In the genomic region with DNA sequence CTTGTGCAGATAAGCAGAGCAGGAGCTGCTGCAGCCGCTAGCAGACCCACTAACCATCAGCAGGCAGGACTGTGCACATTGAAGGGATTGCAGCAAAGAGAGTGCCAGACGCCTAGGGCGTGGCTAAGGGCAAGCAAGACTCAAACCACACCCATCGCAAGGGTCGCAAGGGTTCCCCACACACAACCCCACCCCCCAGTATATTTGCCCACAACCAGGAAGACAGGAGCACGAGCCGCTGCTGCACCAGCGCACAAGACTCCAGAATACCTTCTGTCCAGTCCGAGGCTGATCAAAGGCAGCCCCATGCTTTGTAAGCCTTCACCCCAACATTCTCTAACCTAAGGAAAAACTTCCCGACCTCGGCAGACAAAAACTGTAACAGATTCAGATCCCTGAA, we compare ENCODE assay signal across 9 mouse cellular contexts. TPM values are rescaled to one million over a fixed set of nuclear protein-coding genes. Genes with fewer than 3 reads are reported as not detected.
A peak's percentile ranks its signal among the peaks of the same experiment; 100 is the strongest.
DNase-seq lines count a peak whose midpoint lies in the region; ATAC-seq and TF ChIP-seq lines count a peak whose summit lies in the region.
"Had no signal": no experiment of that assay in that cellular context is flagged by ENCODE, and none has a peak within 500 bp of the region (broad histone marks: within the 10 kb centered on the region; RNA-seq: fewer than 3 reads in every experiment).

No protein-coding gene starts in this region.

- H3K4me1 ChIP-seq in heart, embryonic 12.5 days (replicated peaks), result peaks cover 14% of the 10 kb centered on the region
- peaks cover 9% of the 10 kb centered on the region for H3K4me1 ChIP-seq in bone marrow macrophage, adult 2 months (ENCODE audit: control insufficient read depth, insufficient read depth, low read length)
- no peaks in the 10 kb centered on the region for H3K4me1 ChIP-seq in forebrain, postnatal 0 days (ENCODE audit: insufficient read depth)

- peak overlapping the region; percentile 63 for H3K4me3 ChIP-seq in heart, embryonic 12.5 days
- 0 out of 2 replicates have a peak overlapping the region, but pooled peaks have one; percentile 24 for H3K4me3 ChIP-seq in bone marrow macrophage, adult 2 months (ENCODE audit: insufficient read depth, low read length)
- H3K4me3 ChIP-seq in forebrain, postnatal 0 days (ENCODE audit: low read depth, low read length), result peak overlapping the region; percentile 78

- no peak overlapping the region for H3K9ac ChIP-seq in heart, embryonic 12.5 days
- H3K9ac ChIP-seq in forebrain, postnatal 0 days, result no peak overlapping the region

- WGBS in heart, embryonic 12.5 days, result 4% methylated on average over 11 of the region's 11 CpGs
- WGBS in forebrain, postnatal 0 days, result 2% methylated on average over 11 of the region's 11 CpGs

- no peaks in the 10 kb centered on the region for H3K36me3 ChIP-seq in heart, embryonic 12.5 days
- no peaks in the 10 kb centered on the region for H3K36me3 ChIP-seq in forebrain, postnatal 0 days (ENCODE audit: insufficient read depth)

- no peaks in the 10 kb centered on the region for H3K9me3 ChIP-seq in heart, embryonic 12.5 days (replicated peaks)
- no peaks in the 10 kb centered on the region for H3K9me3 ChIP-seq in forebrain, postnatal 0 days (ENCODE audit: low read length)

- TF ChIP-seq POLR2A in bone marrow macrophage, adult 2 months (IDR thresholded peaks at IDR 0.05; ENCODE audit: borderline replicate concordance, low read depth, low read length), result no peak

- no peak for DNase-seq in heart, adult 18-20 months
- no peak for DNase-seq in forebrain, postnatal 0 days
- peak; percentile 43 for DNase-seq in mesoderm, embryonic 11.5 days (ENCODE audit: low read depth, low spot score)
- no peak for DNase-seq in gastrocnemius, adult 18-20 months (ENCODE audit: low spot score)
- no peak for DNase-seq in left cerebral cortex, adult 9 months (ENCODE audit: low spot score in 2 of 2)
- DNase-seq in spleen, adult 18-20 months, result no peak

- no peak for ATAC-seq in heart, embryonic 12.5 days (ENCODE audit: insufficient number of reproducible peaks, low FRiP score)
- ATAC-seq in forebrain, postnatal 0 days, result no peak

- H3K27me3 ChIP-seq in heart, embryonic 12.5 days (replicated peaks), result peaks cover 70% of the 10 kb centered on the region
- H3K27me3 ChIP-seq in forebrain, postnatal 0 days (ENCODE audit: insufficient read depth, low read length), result no peaks in the 10 kb centered on the region; the same call in 1 of the 2 replicates

- no peak for TF ChIP-seq CTCF in bone marrow macrophage, adult 2 months (IDR thresholded peaks at IDR 0.05; ENCODE audit: low read depth, low read length)
- no peak for TF ChIP-seq CTCF in forebrain, postnatal 0 days (IDR thresholded peaks at IDR 0.05; ENCODE audit: low read depth)

- peak overlapping the region; percentile 93 for H3K4me2 ChIP-seq in heart, embryonic 12.5 days
- peak overlapping the region; percentile 77 for H3K4me2 ChIP-seq in forebrain, postnatal 0 days (ENCODE audit: low read depth)

- H3K27ac ChIP-seq in heart, embryonic 12.5 days (ENCODE audit: poor library complexity, severe bottlenecking), result no peak overlapping the region
- no peak overlapping the region for H3K27ac ChIP-seq in bone marrow macrophage, adult 2 months (ENCODE audit: insufficient read depth, low read depth, low read length)
- no peak overlapping the region for H3K27ac ChIP-seq in forebrain, postnatal 0 days (ENCODE audit: low read depth, low read length)

RNA-seq across cellular contexts. Expression of a gene that starts 1.7 kb away (rescaled TPM):
- 0.28 and 0.37 TPM in 2 replicates for polyA plus RNA-seq in heart, embryonic 12.5 days (2016; fragmentation: Nextera tagmentation; extraction: Ambion mirVana)
- under 1 TPM; 0.42 to 0.59 TPM for total RNA-seq in heart, adult 18-20 months (2021)
- polyA plus RNA-seq in bone marrow macrophage, adult 2 months (2012; ENCODE audit: insufficient read depth, insufficient read length, missing spikeins), result 41.2 and 50.9 TPM in 2 replicates
- total RNA-seq in forebrain, postnatal 0 days (2014; rRNA removed), result 12.2 and 14.2 TPM in 2 replicates
- polyA plus RNA-seq in forebrain, postnatal 0 days (2015; fragmentation: Nextera tagmentation; extraction: Ambion mirVana), result 3.6 and 4.0 TPM in 2 replicates
- total RNA-seq in gastrocnemius, adult 18-20 months (2021), result under 1 TPM; 0.41 to 0.69 TPM

RNA-seq across cellular contexts. Expression of a gene that starts 1.9 kb away (rescaled TPM):
- 0.08 TPM in 1 of 2 replicates, not detected in the other for polyA plus RNA-seq in heart, embryonic 12.5 days (2016; fragmentation: Nextera tagmentation; extraction: Ambion mirVana)
- not detected for total RNA-seq in heart, adult 18-20 months (2021)
- not detected in 2 replicates for polyA plus RNA-seq in bone marrow macrophage, adult 2 months (2012; ENCODE audit: insufficient read depth, insufficient read length, missing spikeins)
- 0.08 and 0.24 TPM in 2 replicates for total RNA-seq in forebrain, postnatal 0 days (2014; rRNA removed)
- 0.10 and 0.23 TPM in 2 replicates for polyA plus RNA-seq in forebrain, postnatal 0 days (2015; fragmentation: Nextera tagmentation; extraction: Ambion mirVana)
- not detected for total RNA-seq in gastrocnemius, adult 18-20 months (2021)
- total RNA-seq: hematopoietic stem cell, adult 5-6 weeks had no signal

RNA-seq across cellular contexts. Expression of a gene that starts 49.6 kb away (rescaled TPM):
- polyA plus RNA-seq in heart, embryonic 12.5 days (2016; fragmentation: Nextera tagmentation; extraction: Ambion mirVana), result 125 and 130 TPM in 2 replicates
- total RNA-seq in heart, adult 18-20 months (2021), result 10 to 100 TPM; 29.1 to 32.2 TPM
- 60.3 and 66.4 TPM in 2 replicates for polyA plus RNA-seq in bone marrow macrophage, adult 2 months (2012; ENCODE audit: insufficient read depth, insufficient read length, missing spikeins)
- 116 and 122 TPM in 2 replicates for total RNA-seq in forebrain, postnatal 0 days (2014; rRNA removed)
- polyA plus RNA-seq in forebrain, postnatal 0 days (2015; fragmentation: Nextera tagmentation; extraction: Ambion mirVana), result 122 and 129 TPM in 2 replicates
- 10 to 100 TPM; 18.1 to 18.6 TPM for total RNA-seq in gastrocnemius, adult 18-20 months (2021)

Comparison
In these comparisons a context has a peak if more than half of its experiments do, and no peak if none do; other contexts are left out.
1. H3K4me3 ChIP-seq: peak in every context shown above with its lines; median percentile 78 in forebrain, postnatal 0 days; 63 in heart, embryonic 12.5 days; 24 in bone marrow macrophage, adult 2 months.